Mouse (Mus musculus): ENCODE data around the gene Pde10a. TPM values are rescaled to one million over a fixed set of nuclear protein-coding genes. Genes with fewer than 3 reads are reported as not detected.

Gene Pde10a
- total RNA-seq, 2 experiments from 2014 or later: 0.77 TPM; not detected in 1

DNA sequence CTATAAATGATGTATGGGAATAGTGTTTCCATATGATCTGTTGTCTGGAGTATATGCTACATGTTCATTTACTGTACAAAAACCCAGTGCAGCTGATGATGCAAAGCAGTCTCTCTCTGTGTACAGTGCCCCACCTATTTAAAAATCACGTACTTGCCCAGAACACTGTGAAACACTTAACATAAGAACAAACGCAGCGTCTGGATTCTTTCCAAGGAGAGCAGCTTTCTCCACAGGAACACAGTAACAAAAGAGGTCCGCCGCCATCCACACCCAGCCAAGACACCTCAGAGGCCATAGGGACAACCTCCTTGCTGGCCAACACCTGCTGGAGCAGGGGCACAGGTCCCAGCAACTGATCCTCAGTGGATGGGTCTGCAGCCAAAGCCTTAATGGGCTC, 460.5 kb downstream of the Pde10a start:
- no peak for ATAC-seq (replicated peaks; ENCODE audit: low FRiP score, poor library complexity, severe bottlenecking)

DNA sequence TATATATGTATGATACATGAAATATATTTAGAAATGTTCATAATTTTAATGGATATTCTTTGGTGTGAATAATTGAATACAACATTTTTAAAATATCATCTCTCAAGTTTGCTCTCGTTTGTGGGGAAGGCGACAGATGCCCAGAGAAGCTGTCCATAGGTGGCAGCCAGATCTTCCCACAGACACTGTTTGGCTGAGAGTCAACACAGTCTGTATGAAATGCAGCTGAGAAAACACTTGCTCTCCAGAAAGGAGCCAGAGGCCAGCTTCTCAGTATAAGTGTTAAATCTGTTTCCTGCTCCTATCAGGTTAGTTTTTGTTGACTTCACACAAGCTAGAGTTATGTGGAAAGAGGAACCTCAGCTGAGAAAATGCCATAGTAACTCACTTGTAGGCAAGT, 461.4 kb downstream of the Pde10a start:
- no peak for ATAC-seq (replicated peaks; ENCODE audit: low FRiP score, poor library complexity, severe bottlenecking)

- ATAC-seq (replicated peaks; ENCODE audit: low FRiP score, poor library complexity, severe bottlenecking): no peak
Measured at GRCm38 (mm10) chr17:8987369-8987768, 462.2 kb downstream of the Pde10a start.

DNA sequence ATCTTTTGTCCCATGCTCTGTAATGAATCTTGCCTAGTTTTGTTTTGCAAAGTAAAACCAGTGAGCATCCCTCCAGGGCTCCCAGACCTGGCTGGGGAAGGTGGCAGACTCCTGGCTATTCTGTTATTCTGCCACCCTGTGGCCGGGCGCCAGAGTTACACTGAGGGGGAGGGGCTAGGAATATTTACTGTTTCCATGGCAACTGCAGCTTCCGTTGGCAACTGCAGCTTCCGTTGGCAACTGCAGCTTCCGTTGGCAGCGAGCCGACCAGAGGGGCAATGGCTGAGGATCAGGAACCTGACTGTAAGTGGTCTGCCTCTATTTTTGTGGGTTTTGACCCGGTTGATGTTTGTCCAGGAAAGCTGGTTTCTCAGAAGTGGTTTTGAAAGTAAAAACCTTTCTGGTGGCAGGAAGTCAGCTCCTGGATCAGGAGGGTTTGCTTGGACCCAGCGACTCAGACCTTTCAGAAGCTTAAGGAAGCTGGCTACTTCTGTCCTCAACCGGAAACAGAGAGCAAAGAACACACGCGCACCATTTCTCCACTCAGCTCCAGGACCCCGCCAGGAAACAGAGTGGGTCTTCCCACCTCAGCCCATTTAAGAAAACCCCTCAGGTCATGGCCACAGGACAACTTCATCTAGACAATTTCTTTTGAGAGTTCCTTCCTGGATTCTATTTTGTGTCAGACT, 463.1 kb downstream of the Pde10a start, which contains the start of gene 1700010I14Rik:
TSS of gene 1700010I14Rik (plus strand) at position 215 of the 689 bp plus-strand sequence.
- ATAC-seq (replicated peaks; ENCODE audit: low FRiP score, poor library complexity, severe bottlenecking): no peak; the same call in 1 of the 2 replicates

DNA sequence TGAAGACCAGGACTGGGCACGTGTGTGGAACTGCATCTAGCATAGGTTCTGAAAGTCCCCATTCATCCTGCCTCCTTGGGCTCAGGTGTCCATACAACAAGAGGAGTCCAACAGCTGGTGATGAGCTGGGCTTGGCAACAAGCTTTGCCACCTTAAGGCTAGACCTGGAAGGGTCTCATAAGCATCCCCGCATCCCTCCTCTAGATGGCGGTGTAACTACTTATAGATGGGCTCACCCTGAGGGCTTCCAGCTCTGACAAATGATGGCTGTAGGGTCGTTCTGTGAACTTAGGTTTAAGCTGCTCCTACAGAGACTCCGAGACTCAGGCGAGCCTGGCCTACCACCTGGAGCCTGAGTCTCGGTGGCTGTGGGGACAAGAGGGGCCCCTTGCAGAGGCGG, 466.0 kb downstream of the Pde10a start:
- no peak for ATAC-seq (replicated peaks; ENCODE audit: low FRiP score, poor library complexity, severe bottlenecking)

DNA sequence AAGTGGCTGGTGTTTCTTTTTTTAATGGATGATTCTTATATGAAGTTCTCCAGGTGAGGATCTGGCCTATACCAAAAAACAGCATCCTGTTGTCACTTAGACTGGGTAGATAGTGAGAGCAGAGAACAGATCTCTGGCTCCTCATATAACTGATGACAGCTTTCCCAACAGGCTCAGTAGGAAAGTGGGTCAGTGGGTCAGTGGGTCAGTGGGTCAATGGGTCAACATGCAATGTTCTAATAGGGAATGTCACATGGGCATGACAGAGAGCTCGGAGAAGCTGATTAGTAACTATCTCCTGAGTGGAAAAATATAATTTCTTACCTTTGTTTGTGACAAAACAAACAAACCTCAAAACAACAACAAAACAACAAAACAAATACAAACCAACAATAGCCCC, 470.2 kb downstream of the Pde10a start:
- ATAC-seq (replicated peaks; ENCODE audit: low FRiP score, poor library complexity, severe bottlenecking): no peak

- no peak for ATAC-seq (replicated peaks; ENCODE audit: low FRiP score, poor library complexity, severe bottlenecking)
Measured at GRCm38 (mm10) chr17:9002438-9002837, 477.3 kb downstream of the Pde10a start.

GRCm38 (mm10) chr17:9004516-9004915, 479.3 kb downstream of the Pde10a start:
- ATAC-seq (replicated peaks; ENCODE audit: low FRiP score, poor library complexity, severe bottlenecking): no peak

- ATAC-seq (replicated peaks; ENCODE audit: low FRiP score, poor library complexity, severe bottlenecking): no peak
Measured at GRCm38 (mm10) chr17:9023198-9023942, 498.2 kb downstream of the Pde10a start.

GRCm38 (mm10) chr17:9030181-9030580, 505.0 kb downstream of the Pde10a start:
- ATAC-seq (replicated peaks; ENCODE audit: low FRiP score, poor library complexity, severe bottlenecking): no peak

GRCm38 (mm10) chr17:9031241-9032141, 506.3 kb downstream of the Pde10a start:
- no peak for ATAC-seq (replicated peaks; ENCODE audit: low FRiP score, poor library complexity, severe bottlenecking)

DNA sequence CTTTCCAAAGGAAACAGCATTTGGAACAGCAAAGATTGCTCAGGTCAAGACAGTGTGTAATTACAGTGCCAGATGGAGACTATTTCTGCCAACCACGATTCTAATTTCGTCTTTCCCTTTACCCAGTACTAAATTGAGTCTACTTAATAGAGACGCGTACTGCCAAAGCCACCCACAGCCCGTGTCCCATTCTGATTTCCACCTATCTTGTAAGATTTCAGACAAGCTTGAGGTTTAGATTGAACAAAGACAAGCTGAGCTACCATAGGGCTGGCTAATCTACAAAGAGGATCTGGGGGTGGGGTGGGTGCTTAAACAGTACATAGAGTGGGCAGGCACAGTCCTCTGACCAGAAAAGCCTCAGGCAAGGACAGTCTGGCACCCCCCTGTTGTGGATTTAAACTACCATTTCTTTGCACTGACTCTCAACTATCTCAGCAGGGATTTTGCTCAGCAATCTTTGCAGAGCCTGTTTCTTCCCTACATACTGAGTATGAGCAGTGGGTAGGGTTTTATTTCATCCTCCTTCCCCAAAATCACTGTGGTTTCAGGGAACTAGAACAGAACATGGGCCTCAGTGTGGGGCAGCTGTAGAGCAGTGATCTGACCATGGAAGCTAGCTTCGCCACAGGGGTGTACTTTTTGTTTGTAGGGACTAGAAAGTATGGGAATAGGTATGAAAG, 507.3 kb downstream of the Pde10a start:
- ATAC-seq (replicated peaks; ENCODE audit: low FRiP score, poor library complexity, severe bottlenecking): no peak

GRCm38 (mm10) chr17:9033511-9033910, 508.3 kb downstream of the Pde10a start:
- ATAC-seq (replicated peaks; ENCODE audit: low FRiP score, poor library complexity, severe bottlenecking): no peak

GRCm38 (mm10) chr17:9035561-9036348, 510.6 kb downstream of the Pde10a start:
- no peak for ATAC-seq (replicated peaks; ENCODE audit: low FRiP score, poor library complexity, severe bottlenecking)

Other genes starting within 250 kb of the Pde10a start
- 46.5 and 65.0 TPM in 2 replicates for gene Mpc1, start 242.5 kb upstream of the Pde10a start, total RNA-seq (2015; ENCODE audit: low replicate concordance)
- gene Mpc1, start 242.5 kb upstream of the Pde10a start, total RNA-seq (2017; ENCODE audit: low replicate concordance): 21.7 and 52.1 TPM in 2 replicates
- 94.7 and 111 TPM in 2 replicates for gene Sft2d1, start 214.3 kb upstream of the Pde10a start, total RNA-seq (2015; ENCODE audit: low replicate concordance)
- 8.0 and 8.2 TPM in 2 replicates for gene Sft2d1, start 214.3 kb upstream of the Pde10a start, total RNA-seq (2017; ENCODE audit: low replicate concordance)
- gene Prr18, start 187.9 kb upstream of the Pde10a start, total RNA-seq (2015; ENCODE audit: low replicate concordance): 0.42 TPM in 1 of 2 replicates, not detected in the other
- not detected in 2 replicates for gene Prr18, start 187.9 kb upstream of the Pde10a start, total RNA-seq (2017; ENCODE audit: low replicate concordance)
- gene T2, start 169.4 kb upstream of the Pde10a start, total RNA-seq (2015; ENCODE audit: low replicate concordance): not detected in 2 replicates
- not detected in 2 replicates for gene T2, start 169.4 kb upstream of the Pde10a start, total RNA-seq (2017; ENCODE audit: low replicate concordance)
- not detected in 2 replicates for gene T, start 90.9 kb upstream of the Pde10a start, total RNA-seq (2015; ENCODE audit: low replicate concordance)
- gene T, start 90.9 kb upstream of the Pde10a start, total RNA-seq (2017; ENCODE audit: low replicate concordance): not detected in 2 replicates
- not detected in 2 replicates for gene Gm17087, start 41.6 kb downstream of the Pde10a start, total RNA-seq (2015; ENCODE audit: low replicate concordance)
- not detected in 2 replicates for gene Gm17087, start 41.6 kb downstream of the Pde10a start, total RNA-seq (2017; ENCODE audit: low replicate concordance)

All from erythroblast, adult 5-6 weeks (primary cell).